35 mouse cellular contexts compared by ENCODE assay signal in genomic region chr1:72992209-72992608, GRCm38 (mm10). TPM values are rescaled to one million over a fixed set of nuclear protein-coding genes. Genes with fewer than 3 reads are reported as not detected.
"Had no signal": no experiment of that assay in that cellular context is flagged by ENCODE, and none has a peak within 500 bp of the region (broad histone marks: within the 10 kb centered on the region; RNA-seq: fewer than 3 reads in every experiment).

No protein-coding gene starts in this region.

- H3K27ac ChIP-seq: embryonic facial prominence, embryonic 10.5 days; embryonic facial prominence, embryonic 12.5 days; embryonic facial prominence, embryonic 13.5 days; embryonic facial prominence, embryonic 15.5 days; forebrain, embryonic 10.5 days; forebrain, embryonic 12.5 days; forebrain, embryonic 13.5 days; forebrain, embryonic 15.5 days; heart, adult 2 months; heart, embryonic 10.5 days had no signal

- H3K9me3 ChIP-seq: embryonic facial prominence, embryonic 10.5 days; embryonic facial prominence, embryonic 12.5 days; embryonic facial prominence, embryonic 13.5 days; embryonic facial prominence, embryonic 15.5 days; forebrain, embryonic 10.5 days; forebrain, embryonic 12.5 days; forebrain, embryonic 13.5 days; forebrain, embryonic 15.5 days; heart, embryonic 10.5 days; heart, embryonic 12.5 days had no signal

- H3K4me2 ChIP-seq: embryonic facial prominence, embryonic 12.5 days; embryonic facial prominence, embryonic 13.5 days; embryonic facial prominence, embryonic 15.5 days; forebrain, embryonic 12.5 days; forebrain, embryonic 13.5 days; forebrain, embryonic 15.5 days; heart, embryonic 11.5 days; heart, embryonic 12.5 days had no signal

- DNase-seq: cerebellum, adult 9-11 months; cerebellum, postnatal 14 days; embryo, embryonic 11 days; gastrocnemius, adult 2 months; gastrocnemius, postnatal 10 days; gastrocnemius, postnatal 14 days; gastrocnemius, postnatal 25 days; gastrocnemius, postnatal 36 days; heart, adult 18-20 months; heart, adult 2 months had no signal

- H3K4me3 ChIP-seq: embryonic facial prominence, embryonic 10.5 days; embryonic facial prominence, embryonic 12.5 days; embryonic facial prominence, embryonic 13.5 days; embryonic facial prominence, embryonic 15.5 days; erythroblast, embryonic 14.5 days; forebrain, embryonic 10.5 days; forebrain, embryonic 12.5 days; forebrain, embryonic 13.5 days; forebrain, embryonic 15.5 days; gastrocnemius, adult 2 months; heart, adult 2 months; heart, embryonic 10.5 days; heart, embryonic 12.5 days had no signal

- ATAC-seq: forebrain, embryonic 13.5 days; forebrain, embryonic 14.5 days; forebrain, embryonic 15.5 days; forebrain, embryonic 16.5 days had no signal

- H3K9ac ChIP-seq: embryonic facial prominence, embryonic 12.5 days; embryonic facial prominence, embryonic 13.5 days; embryonic facial prominence, embryonic 15.5 days; forebrain, embryonic 12.5 days; forebrain, embryonic 13.5 days; forebrain, embryonic 15.5 days; heart, embryonic 12.5 days had no signal

- H3K36me3 ChIP-seq: embryonic facial prominence, embryonic 10.5 days; embryonic facial prominence, embryonic 12.5 days; embryonic facial prominence, embryonic 13.5 days; embryonic facial prominence, embryonic 15.5 days; forebrain, embryonic 10.5 days; forebrain, embryonic 12.5 days; forebrain, embryonic 15.5 days; heart, embryonic 10.5 days; heart, embryonic 12.5 days had no signal

- H3K4me1 ChIP-seq: embryonic facial prominence, embryonic 10.5 days; embryonic facial prominence, embryonic 15.5 days; forebrain, embryonic 10.5 days; forebrain, embryonic 12.5 days; forebrain, embryonic 13.5 days; forebrain, embryonic 15.5 days; heart, embryonic 10.5 days; heart, embryonic 12.5 days had no signal

- H3K27me3 ChIP-seq: embryonic facial prominence, embryonic 12.5 days; embryonic facial prominence, embryonic 13.5 days; embryonic facial prominence, embryonic 15.5 days; forebrain, embryonic 12.5 days; forebrain, embryonic 13.5 days; forebrain, embryonic 15.5 days; heart, embryonic 12.5 days had no signal

RNA-seq across cellular contexts. Expression of gene Tnp1, which starts 23.5 kb away (rescaled TPM):
- total RNA-seq: common myeloid progenitor, adult 5-6 weeks; gastrocnemius, adult 18-20 months; gastrocnemius, adult 2 months; gastrocnemius, adult 8-10 months; gastrocnemius, postnatal 10 days; gastrocnemius, postnatal 14 days; gastrocnemius, postnatal 25 days; gastrocnemius, postnatal 36 days; gastrocnemius, postnatal 4 days; granulocyte monocyte progenitor cell, adult 5-6 weeks; heart, adult 18-20 months; heart, adult 2 months; heart, adult 8-10 months had no signal
- polyA plus RNA-seq: cortical plate, adult 2 months; embryonic facial prominence, embryonic 10.5 days; embryonic facial prominence, embryonic 11.5 days; embryonic facial prominence, embryonic 12.5 days; embryonic facial prominence, embryonic 13.5 days; embryonic facial prominence, embryonic 14.5 days; embryonic facial prominence, embryonic 15.5 days; erythroblast, embryonic 14.5 days; forebrain, embryonic 10.5 days; forebrain, embryonic 11.5 days; forebrain, embryonic 12.5 days; forebrain, embryonic 13.5 days; forebrain, embryonic 14.5 days; forebrain, embryonic 15.5 days; forebrain, embryonic 16.5 days; frontal cortex, adult 2 months; heart, embryonic 10.5 days; heart, embryonic 11.5 days; heart, embryonic 12.5 days had no signal
